Mouse (Mus musculus) bone marrow, adult 2 months (tissue): ENCODE measurements at regions not wholly inside any gene's neighbourhood (a gene's known extent, or its start where the extent isn't known, plus 50 kb on each side); places are given as distances from the start of the nearest gene placed in this dataset.
A peak's percentile ranks its signal among the peaks of the same experiment; 100 is the strongest.

Experiments
- H3K27ac ChIP-seq: fragments of 200-500 bp; 2 replicates; pipeline ENCODE4 v1.5.1; 2012; ENCODE audit warnings: low read depth, mild to moderate bottlenecking, control low read depth, inconsistent platforms, low read length; ENCODE audit not compliant: control insufficient read depth, poor library complexity, insufficient read depth
- H3K4me1 ChIP-seq: fragments of 200-500 bp; 2 replicates; pipeline ENCODE4 v1.6.1; 2011; ENCODE audit warnings: low read length; ENCODE audit not compliant: control insufficient read depth, insufficient read depth
- H3K4me3 ChIP-seq: fragments of 200-500 bp; replicated peaks from 2 replicates; pipeline ENCODE3; 2011; ENCODE audit warnings: mild to moderate bottlenecking, low read depth, low read length, control low read depth; ENCODE audit not compliant: control insufficient read depth
- CTCF ChIP-seq: fragments of 200-500 bp; IDR thresholded peaks from 2 replicates; pipeline ENCODE4 v1.5.1; 2011; ENCODE audit warnings: low read length, control low read depth; ENCODE audit not compliant: control insufficient read depth, insufficient read depth
- POLR2A ChIP-seq: fragments of 200-500 bp; IDR thresholded peaks from 2 replicates; pipeline ENCODE4 v1.6.1; 2011; ENCODE audit warnings: low read depth, mild to moderate bottlenecking, control low read depth, low read length, borderline replicate concordance; ENCODE audit not compliant: control insufficient read depth
- WGBS: fragments of 180-500 bp; shearing (Covaris S2); methylation state at CpG from one replicate; pipeline ENCODE4 v1.1.7; 2018; 5-methylcytosine and 5-hydroxymethylcytosine counted together

- Histone ChIP-seq H3K27ac (no peak overlapping the region), H3K4me1 (no peaks in the 10 kb centered on the region; the same call in 1 of the 2 replicates), H3K4me3 (no peak overlapping the region)
- TF ChIP-seq POLR2A (no peak), CTCF (no peak)
- WGBS, result 18% methylated on average over 5 of the region's 5 CpGs
These were observed 118.5 kb upstream of the Zc3h12a start for GRCm38 (mm10) chr4:125246171-125246570.

GRCm38 (mm10) chr4:125242512-125242911 is 114.9 kb upstream of the Zc3h12a start:
- no peaks in the 10 kb centered on the region; the same call in 1 of the 2 replicates for H3K4me1 ChIP-seq
- no peak overlapping the region for H3K27ac ChIP-seq
- WGBS, result 22% methylated on average over 1 of the region's 1 CpGs
- TF ChIP-seq CTCF (no peak), POLR2A (no peak)
- no peak overlapping the region for H3K4me3 ChIP-seq

GRCm38 (mm10) chr4:125241577-125242262 is 114.1 kb upstream of the Zc3h12a start:
- Histone ChIP-seq H3K4me1 (no peaks in the 10 kb centered on the region; the same call in 1 of the 2 replicates), H3K27ac (no peak overlapping the region), H3K4me3 (no peak overlapping the region)
- whole genome bisulfite sequencing, result 32% methylated on average over 7 of the region's 7 CpGs
- TF ChIP-seq CTCF, result no peak
- no peak for TF ChIP-seq POLR2A

- no peak overlapping the region for H3K4me3 ChIP-seq
- no peak for TF ChIP-seq POLR2A
- 0 out of 2 replicates have a peak, but pooled peaks have one; percentile 27 for TF ChIP-seq CTCF
- 42% methylated on average over 12 of the region's 12 CpGs for WGBS
- no peaks in the 10 kb centered on the region for H3K4me1 ChIP-seq
- no peak overlapping the region for H3K27ac ChIP-seq
These were observed 104.1 kb upstream of the Zc3h12a start for GRCm38 (mm10) chr4:125231711-125232260.

- H3K27ac ChIP-seq, result no peak overlapping the region
- TF ChIP-seq POLR2A (no peak), CTCF (no peak)
- no peak overlapping the region for H3K4me3 ChIP-seq
- WGBS, result 86% methylated on average over 6 of the region's 6 CpGs
- H3K4me1 ChIP-seq, result no peaks in the 10 kb centered on the region
These were observed 99.6 kb upstream of the Zc3h12a start for GRCm38 (mm10) chr4:125227194-125227593.

GRCm38 (mm10) chr4:125222922-125223321 is 95.3 kb upstream of the Zc3h12a start:
- Histone ChIP-seq H3K4me1 (no peaks in the 10 kb centered on the region), H3K27ac (no peak overlapping the region), H3K4me3 (no peak overlapping the region)
- 18% methylated on average over 6 of the region's 6 CpGs for WGBS
- TF ChIP-seq POLR2A (no peak), CTCF (no peak)

GRCm38 (mm10) chr4:125220314-125220713 is 92.7 kb upstream of the Zc3h12a start:
- Histone ChIP-seq H3K27ac (no peak overlapping the region), H3K4me3 (no peak overlapping the region), H3K4me1 (no peaks in the 10 kb centered on the region)
- 22% methylated on average over 7 of the region's 7 CpGs for WGBS
- TF ChIP-seq POLR2A (no peak), CTCF (0 out of 2 replicates have a peak, but pooled peaks have one; percentile 13)

- TF ChIP-seq POLR2A (no peak), CTCF (no peak)
- WGBS, result 68% methylated on average over 5 of the region's 5 CpGs
- Histone ChIP-seq H3K4me3 (no peak overlapping the region), H3K27ac (no peak overlapping the region), H3K4me1 (no peaks in the 10 kb centered on the region)
These were observed 91.6 kb upstream of the Zc3h12a start for GRCm38 (mm10) chr4:125219209-125219608.
